Mouse (Mus musculus) kidney, adult 11 months (tissue): ENCODE measurements around the gene Onecut3.

ENCODE experiments used
- DNase-seq: peaks from one replicate; pipeline ENCODE4 v3.0.0; 2022

Gene Onecut3

GRCm38 (mm10) chr10:80494732-80495131 lies at the start of gene Onecut3:
Gene Onecut3 (plus strand): TSS chr10:80494835.
- DNase-seq = no peak

DNA sequence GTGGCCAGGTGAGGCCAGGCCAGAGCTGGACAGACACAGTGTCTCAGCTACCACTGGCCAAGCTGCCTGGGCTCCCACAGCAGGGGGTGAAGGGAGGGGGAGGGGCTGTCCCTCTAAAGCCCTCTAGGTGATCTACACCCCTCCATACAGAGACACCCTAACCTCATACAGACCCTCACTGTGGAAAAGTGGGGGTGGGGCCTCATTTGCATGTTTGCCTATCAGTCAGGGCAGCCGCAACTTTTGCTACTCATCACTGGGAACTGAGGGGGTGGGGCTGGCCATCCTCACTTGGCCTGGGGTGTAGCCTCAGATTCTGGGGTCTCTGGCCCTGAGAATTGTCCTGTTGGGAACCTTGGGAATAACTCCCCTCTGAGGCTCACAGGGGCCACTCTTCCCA lies 49.6 kb upstream of the Onecut3 start:
- no peak for DNase-seq

DNA sequence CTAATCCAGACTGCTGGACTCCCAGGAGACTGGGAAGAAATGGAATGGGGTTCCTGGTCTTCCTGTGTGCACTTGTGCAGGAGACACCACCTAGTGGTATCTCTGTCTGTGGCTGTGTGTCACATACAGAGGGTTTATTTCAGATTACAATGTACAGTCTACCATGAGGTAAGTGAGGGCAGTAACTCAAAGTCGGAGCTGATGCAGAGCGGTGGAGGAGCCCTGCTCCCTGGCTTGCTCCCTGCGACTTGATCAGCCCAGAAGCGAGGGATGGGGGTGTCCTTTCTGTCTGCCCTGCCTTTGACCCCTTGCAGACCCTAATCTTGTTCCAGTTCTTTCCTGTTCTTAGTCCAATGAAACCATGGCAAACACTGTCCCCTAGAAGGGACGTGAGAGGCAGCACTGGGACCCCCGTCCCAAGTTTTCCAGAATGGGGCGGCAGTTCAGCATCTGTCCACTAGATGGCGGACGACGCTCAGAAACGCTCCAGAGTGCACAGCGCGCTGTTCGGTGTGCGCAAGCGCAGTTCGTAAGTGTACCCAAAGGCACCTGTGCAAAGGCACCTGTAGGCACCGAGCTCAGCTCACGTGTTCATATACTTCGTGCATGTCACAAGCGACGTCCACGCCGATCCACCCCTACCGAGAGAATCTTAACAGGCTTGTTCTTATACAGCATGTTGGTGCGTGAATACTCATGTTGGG lies 48.6 kb upstream of the Onecut3 start:
- DNase-seq = peak; percentile 80

- no peak for DNase-seq
Measured at GRCm38 (mm10) chr10:80450599-80450998, 44.0 kb upstream of the Onecut3 start.

- DNase-seq = no peak
Measured at GRCm38 (mm10) chr10:80453601-80454000, 41.0 kb upstream of the Onecut3 start.

DNA sequence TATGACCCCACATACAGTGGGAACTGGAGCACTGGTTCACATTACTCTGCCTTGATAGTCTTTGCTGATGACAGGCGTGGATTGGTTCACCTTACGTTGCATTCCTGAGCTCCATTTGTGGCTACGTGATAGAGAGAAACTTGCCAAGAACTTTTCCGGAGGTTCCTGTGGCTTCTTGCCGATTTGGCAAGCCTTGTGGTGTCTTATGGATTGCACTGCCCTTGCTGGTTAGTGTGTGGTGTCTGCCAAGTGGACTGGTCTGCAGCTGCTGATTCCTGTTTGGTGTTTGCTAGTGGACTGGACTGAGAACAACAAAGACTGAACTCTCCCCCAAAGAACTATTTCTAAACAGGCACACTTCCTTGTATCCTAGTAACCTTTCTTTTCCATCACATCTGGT lies 39.9 kb upstream of the Onecut3 start:
- no peak for DNase-seq

- DNase-seq = no peak
Measured at GRCm38 (mm10) chr10:80455697-80456096, 38.9 kb upstream of the Onecut3 start.

GRCm38 (mm10) chr10:80459236-80459635 lies 35.4 kb upstream of the Onecut3 start:
- DNase-seq = no peak

DNA sequence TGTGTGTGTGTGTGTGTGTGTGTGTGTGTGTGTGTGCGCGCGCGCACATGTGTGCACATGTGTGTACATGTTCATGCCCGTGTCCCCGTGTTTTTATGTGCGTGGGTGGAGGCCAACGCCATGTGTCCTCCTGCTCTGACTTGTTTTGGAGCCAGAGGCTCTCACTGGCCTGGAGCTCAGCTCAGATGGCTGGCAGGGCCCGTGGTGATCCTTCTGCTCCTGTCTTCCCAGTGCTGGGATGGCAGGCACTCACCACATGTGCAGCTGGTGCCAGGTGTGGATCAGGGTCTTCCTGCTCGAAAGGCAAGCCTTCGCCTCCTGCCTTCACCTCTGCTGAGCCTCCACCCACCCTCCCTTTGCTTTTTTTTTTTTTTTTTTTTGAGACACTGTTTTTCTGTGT lies 35.0 kb upstream of the Onecut3 start:
- DNase-seq = no peak

GRCm38 (mm10) chr10:80460324-80460723 lies 34.3 kb upstream of the Onecut3 start:
- peak; percentile 92 for DNase-seq

- no peak for DNase-seq
Measured at GRCm38 (mm10) chr10:80461346-80461745, 33.3 kb upstream of the Onecut3 start.

GRCm38 (mm10) chr10:80464381-80465035 lies 30.1 kb upstream of the Onecut3 start:
- no peak for DNase-seq

- peak; percentile 78 for DNase-seq
Measured at GRCm38 (mm10) chr10:80465066-80465465, 29.6 kb upstream of the Onecut3 start.

DNA sequence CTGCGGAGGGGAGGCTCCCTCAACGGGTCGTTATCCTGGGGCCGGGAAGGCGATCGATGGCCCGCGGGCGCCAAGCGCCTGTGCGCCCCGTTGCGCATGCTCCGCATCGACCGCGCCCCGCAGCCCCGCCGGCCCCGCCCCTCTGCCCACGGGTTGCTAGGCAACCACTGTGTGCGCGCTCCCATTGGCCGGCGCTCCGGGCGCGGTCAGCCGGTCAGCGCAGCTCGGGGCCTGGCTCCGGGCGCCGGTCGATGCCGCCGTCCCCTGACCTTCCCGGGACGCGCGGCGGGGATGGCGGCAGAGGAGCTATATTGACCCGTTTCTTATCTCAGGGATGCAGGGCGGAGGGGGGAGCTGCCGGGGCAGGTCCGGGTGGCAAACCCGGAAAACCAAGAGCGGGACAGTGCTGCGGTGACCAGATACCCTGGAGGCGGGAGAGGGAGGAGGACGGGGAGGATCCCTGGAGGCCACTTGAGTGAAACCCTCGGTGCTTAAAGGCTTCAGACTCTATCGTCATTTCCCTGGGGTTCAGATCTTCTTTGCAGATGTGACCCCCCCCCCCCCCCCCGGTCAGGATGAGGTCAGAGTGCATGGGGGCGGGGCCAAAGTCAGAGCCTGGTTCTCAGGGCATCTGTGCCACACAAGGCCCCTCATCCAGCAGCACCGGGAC lies 19.2 kb upstream of the Onecut3 start:
- peak; percentile 80 for DNase-seq

DNA sequence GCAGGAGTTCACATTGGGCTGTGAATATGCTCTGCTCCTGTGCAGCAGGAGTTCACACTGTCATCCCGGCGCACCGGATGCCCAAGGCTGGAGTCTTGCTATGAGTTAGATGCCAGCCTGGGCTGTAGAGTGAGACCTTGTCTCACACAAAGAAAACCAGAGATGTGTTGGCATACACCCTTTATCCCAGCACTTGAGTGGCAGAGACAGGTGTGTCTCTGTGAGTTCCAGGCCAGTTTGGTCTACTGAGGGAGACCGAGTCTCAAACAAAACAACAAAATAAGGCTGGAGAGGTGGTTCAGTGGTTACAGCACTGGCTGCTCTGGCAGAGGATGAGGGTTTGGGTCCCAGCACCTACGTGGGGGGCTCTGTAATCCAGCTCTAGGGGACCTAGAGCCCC lies 16.1 kb upstream of the Onecut3 start:
- no peak for DNase-seq

DNA sequence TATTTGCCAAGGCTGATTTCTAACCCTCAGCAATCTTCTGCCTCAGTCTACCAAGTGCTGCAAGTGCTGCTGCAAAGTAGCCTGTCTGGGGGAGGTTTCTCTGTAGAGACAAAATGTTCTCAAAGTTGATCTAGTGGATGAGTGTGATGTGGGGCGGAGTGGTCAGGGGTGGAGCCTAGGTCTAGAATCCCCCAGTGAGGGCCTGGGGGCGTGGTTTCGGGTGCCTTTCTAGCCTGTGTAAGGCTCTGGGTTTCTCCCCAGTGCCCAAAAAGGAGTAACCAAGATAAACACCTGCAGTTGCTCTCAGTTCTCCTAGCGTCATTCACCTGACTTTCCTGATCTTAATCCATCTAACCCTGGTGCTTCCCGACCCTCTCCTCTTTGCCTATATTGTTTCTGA lies 13.6 kb upstream of the Onecut3 start:
- no peak for DNase-seq

DNA sequence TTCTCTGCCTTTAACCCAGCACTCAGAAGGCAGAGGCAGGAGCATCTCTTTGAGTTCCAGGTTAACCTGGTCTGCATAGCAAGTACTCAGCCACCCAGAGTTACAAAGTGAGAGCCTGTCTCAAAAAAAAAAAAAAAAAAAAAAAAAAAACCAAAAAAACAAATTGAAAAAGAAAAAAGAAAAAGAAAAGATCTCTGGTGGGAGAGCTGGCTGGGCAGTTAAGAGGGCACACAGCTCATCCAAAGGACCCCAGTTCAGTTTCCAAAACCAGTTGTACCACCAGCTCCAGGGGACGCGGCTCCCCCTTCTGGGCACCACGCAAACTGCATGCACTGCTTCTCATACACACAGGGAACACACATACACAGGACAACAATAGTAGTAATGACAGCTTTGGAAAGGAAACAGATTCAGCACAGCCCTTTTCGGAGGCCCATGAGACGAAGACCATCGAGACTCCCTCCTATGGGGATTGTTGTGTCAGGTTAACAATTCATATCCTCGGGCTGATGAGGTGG lies 7.7 kb upstream of the Onecut3 start:
- DNase-seq = no peak

DNA sequence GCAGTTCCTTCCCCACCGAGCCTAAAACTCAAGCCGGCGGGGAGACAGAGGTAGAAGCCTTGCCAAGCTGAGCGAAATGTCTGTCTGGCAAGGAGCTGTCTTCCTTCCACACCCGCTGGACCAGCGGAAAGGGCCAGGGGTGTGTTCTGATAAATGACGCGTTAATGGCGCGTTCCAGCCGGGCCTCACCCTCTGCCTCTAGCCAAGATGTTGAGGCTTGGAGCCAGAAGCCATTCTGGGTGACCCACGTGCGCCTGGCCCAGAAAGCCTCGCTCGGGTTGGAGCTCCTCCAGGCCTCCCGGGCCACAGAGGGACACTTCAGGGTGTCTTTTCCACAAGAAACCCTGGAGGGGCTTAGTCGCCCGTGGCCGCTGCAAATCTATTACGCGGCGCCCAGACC lies 4.6 kb upstream of the Onecut3 start:
- peak; percentile 56 for DNase-seq

DNA sequence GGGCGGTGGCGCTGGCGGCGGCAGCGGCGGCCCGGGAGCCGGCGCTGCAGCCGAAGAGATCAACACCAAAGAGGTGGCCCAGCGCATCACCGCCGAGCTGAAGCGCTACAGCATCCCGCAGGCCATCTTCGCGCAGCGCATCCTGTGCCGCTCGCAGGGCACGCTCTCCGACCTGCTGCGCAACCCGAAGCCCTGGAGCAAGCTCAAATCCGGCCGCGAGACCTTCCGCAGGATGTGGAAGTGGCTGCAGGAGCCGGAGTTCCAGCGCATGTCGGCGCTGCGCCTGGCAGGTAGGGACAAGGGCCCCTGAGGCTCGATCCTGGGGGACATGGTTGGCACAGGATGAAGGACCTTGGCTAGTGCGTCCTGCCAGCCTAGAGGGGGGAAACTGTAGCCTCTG lies 1.3 kb downstream of the Onecut3 start:
- DNase-seq = no peak

DNA sequence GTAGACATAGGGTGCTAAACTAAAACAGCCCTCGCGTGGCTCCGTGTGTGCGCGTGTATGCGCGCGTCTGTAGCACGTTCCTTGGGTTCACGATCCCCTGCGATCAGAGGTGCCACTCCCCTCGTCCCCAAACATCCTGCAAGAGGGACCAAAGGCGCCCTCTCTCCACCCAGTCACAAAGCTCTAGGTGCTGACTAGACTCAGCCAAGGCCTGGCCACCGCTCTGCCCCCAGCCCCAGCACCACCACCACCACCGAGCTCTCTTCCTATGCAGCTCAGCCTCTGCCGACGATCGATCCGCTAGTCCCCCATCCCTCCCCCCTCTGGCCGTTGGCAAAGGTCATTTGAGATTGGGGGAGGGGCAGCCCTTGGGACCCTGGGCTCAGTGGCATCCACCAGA lies 1.8 kb downstream of the Onecut3 start:
- no peak for DNase-seq

GRCm38 (mm10) chr10:80502291-80502690 lies 7.7 kb downstream of the Onecut3 start:
- DNase-seq = no peak

- no peak for DNase-seq
Measured at GRCm38 (mm10) chr10:80502819-80503314, 8.2 kb downstream of the Onecut3 start.

DNA sequence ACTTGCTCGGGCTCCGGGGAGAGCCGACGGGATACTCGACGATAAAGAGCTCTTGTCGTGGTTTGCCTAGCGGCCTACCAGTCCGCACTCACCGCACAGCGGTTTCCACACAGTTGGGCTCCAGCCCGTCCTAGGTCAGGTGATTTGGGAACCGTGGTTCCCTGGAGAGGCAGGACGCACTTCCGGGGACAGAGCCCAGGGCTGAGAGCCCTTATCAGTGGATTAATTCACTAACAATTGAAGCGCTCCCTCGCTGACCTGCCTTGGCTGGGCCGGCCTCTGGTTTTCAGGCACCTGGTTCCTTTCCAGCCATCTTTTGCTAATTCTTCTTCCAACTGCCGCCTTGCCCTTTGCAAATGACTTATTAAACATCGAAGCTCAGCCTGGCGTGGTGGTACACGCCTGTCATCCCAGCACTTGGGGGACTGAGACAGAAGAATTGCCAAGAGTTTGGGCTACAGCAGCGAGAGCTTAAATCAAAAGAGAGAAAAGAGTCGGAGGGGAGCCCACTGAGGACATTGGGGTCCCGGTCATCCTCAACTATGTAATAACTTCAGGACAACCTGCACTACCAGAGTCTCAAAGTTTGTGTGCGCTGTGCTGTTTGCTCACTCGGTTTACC lies 9.1 kb downstream of the Onecut3 start:
- DNase-seq = no peak
